Mouse (Mus musculus): Measurements from ENCODE around the gene Slc38a1. TPM values are rescaled to one million over a fixed set of nuclear protein-coding genes. Genes with fewer than 3 reads are reported as not detected.
A peak's percentile ranks its signal among the peaks of the same experiment; 100 is the strongest.

Gene Slc38a1
- total and polyA plus RNA-seq, 3 experiments = 0.03 TPM; not detected in 2

- Histone ChIP-seq H3K4me1 (ENCODE audit: control insufficient read depth in 1 of 2, insufficient read depth in 2 of 2, low read length in 2 of 2) (peaks cover 0 to 2% of the 10 kb centered on the region in 2 experiments; a peak in 1 of 4 replicates), H3K9ac (ENCODE audit: control insufficient read depth, low read depth, low read length, poor library complexity, severe bottlenecking) (no peak overlapping the region), H3K4me3 (ENCODE audit: control insufficient read depth in 1 of 2, insufficient read depth in 1 of 2, low read depth in 2 of 2, low read length in 2 of 2) (no peak overlapping the region), H3K27me3 (ENCODE audit: control insufficient read depth in 1 of 2, insufficient read depth in 2 of 2, low read length in 2 of 2) (peaks cover 3 to 15% of the 10 kb centered on the region in 2 experiments), H3K36me3 (ENCODE audit: control insufficient read depth in 1 of 2, insufficient read depth in 2 of 2, low read length in 2 of 2) (no peaks in the 10 kb centered on the region; a peak in 1 of 4 replicates), H3K79me2 (ENCODE audit: control insufficient read depth, insufficient read depth, low read length, poor library complexity) (no peaks in the 10 kb centered on the region), H3K9me3 (replicated peaks; ENCODE audit: insufficient read depth, low read length) (no peaks in the 10 kb centered on the region), H3K27ac (ENCODE audit: control insufficient read depth, low read depth, low read length) (no peak overlapping the region)
- DNase-seq (ENCODE audit: low read depth, low spot score) = no peak
- no peak for TF ChIP-seq E2F4 (IDR thresholded peaks at IDR 0.05; ENCODE audit: borderline replicate concordance, low read depth, low read length)
- no peak for TF ChIP-seq POLR2AphosphoS2 (IDR thresholded peaks at IDR 0.05; ENCODE audit: low read length)
- TF ChIP-seq MAFK (IDR thresholded peaks at IDR 0.05; ENCODE audit: borderline replicate concordance, low read depth, low read length) = no peak
- no peak for TF ChIP-seq CHD1 (IDR thresholded peaks at IDR 0.05; ENCODE audit: low read depth, low read length)
- no peak for TF ChIP-seq ZNF384 (IDR thresholded peaks at IDR 0.05; ENCODE audit: low read depth, low read length)
- no peak for TF ChIP-seq MYB (IDR thresholded peaks at IDR 0.05; ENCODE audit: low read depth, low read length)
- TF ChIP-seq BHLHE40 (IDR thresholded peaks at IDR 0.05; ENCODE audit: borderline replicate concordance, low read depth, low read length) = no peak
- TF ChIP-seq EP300 (IDR thresholded peaks at IDR 0.05; ENCODE audit: low read depth in 1 of 2, low read length in 2 of 2) = no peak
Measured at GRCm38 (mm10) chr15:96669721-96670120, 27.0 kb upstream of the Slc38a1 start.

GRCm38 (mm10) chr15:96666663-96667062, 23.9 kb upstream of the Slc38a1 start:
- H3K27ac ChIP-seq (ENCODE audit: control insufficient read depth, low read depth, low read length) = no peak overlapping the region
- H3K9me3 ChIP-seq (replicated peaks; ENCODE audit: insufficient read depth, low read length) = no peaks in the 10 kb centered on the region
- H3K4me1 ChIP-seq (ENCODE audit: control insufficient read depth in 1 of 2, insufficient read depth in 2 of 2, low read length in 2 of 2) = peaks cover 0 to 2% of the 10 kb centered on the region in 2 experiments; a peak in 1 of 4 replicates
- H3K79me2 ChIP-seq (ENCODE audit: control insufficient read depth, insufficient read depth, low read length, poor library complexity) = no peaks in the 10 kb centered on the region
- TF ChIP-seq ZMIZ1 (IDR thresholded peaks at IDR 0.05; ENCODE audit: low read depth, low read length) = no peak
- peak; percentile 73 for TF ChIP-seq RAD21 (IDR thresholded peaks at IDR 0.05; ENCODE audit: low read depth, low read length)
- peak; percentile 67; the same call in 1 of the 2 replicates for TF ChIP-seq MAZ (IDR thresholded peaks at IDR 0.05; ENCODE audit: low read depth, low read length)
- no peak for TF ChIP-seq TBP (IDR thresholded peaks at IDR 0.05; ENCODE audit: low read depth, low read length)
- no peak for TF ChIP-seq HCFC1 (IDR thresholded peaks at IDR 0.05; ENCODE audit: low read depth, low read length)
- TF ChIP-seq UBTF (IDR thresholded peaks at IDR 0.05; ENCODE audit: borderline replicate concordance, insufficient read depth, low read depth, low read length) = no peak
- TF ChIP-seq SIN3A (IDR thresholded peaks at IDR 0.05; ENCODE audit: low read length) = peak; percentile 51; the same call in 1 of the 2 replicates
- no peak for TF ChIP-seq BHLHE40 (IDR thresholded peaks at IDR 0.05; ENCODE audit: borderline replicate concordance, low read depth, low read length)
- TF ChIP-seq CTCF (IDR thresholded peaks at IDR 0.05 in 2 of 3, conservative IDR thresholded peaks at IDR 0.05 in 1 of 3; ENCODE audit: control insufficient read depth in 1 of 3, insufficient read depth in 1 of 3, low read depth in 2 of 3, low read length in 3 of 3, poor library complexity in 1 of 3, severe bottlenecking in 1 of 3) = peak; percentile 88 to 96 (median 95)
- peak; percentile 48; the same call in 1 of the 2 replicates for TF ChIP-seq GATA1 (IDR thresholded peaks at IDR 0.05; ENCODE audit: low read depth, low read length)
- peak; percentile 93 for TF ChIP-seq SMC3 (IDR thresholded peaks at IDR 0.05; ENCODE audit: low read depth, low read length)
- no peak for TF ChIP-seq TAL1 (IDR thresholded peaks at IDR 0.05; ENCODE audit: low read length)
- TF ChIP-seq ZC3H11A (IDR thresholded peaks at IDR 0.05; ENCODE audit: low read depth, low read length) = peak; percentile 73
- H3K36me3 ChIP-seq (ENCODE audit: control insufficient read depth in 1 of 2, insufficient read depth in 2 of 2, low read length in 2 of 2) = no peaks in the 10 kb centered on the region; a peak in 1 of 4 replicates
- peak; percentile 89 for DNase-seq (ENCODE audit: low read depth, low spot score)
- peak overlapping the region; percentile 32; the same call in 1 of the 2 replicates for H3K9ac ChIP-seq (ENCODE audit: control insufficient read depth, low read depth, low read length, poor library complexity, severe bottlenecking)
- peaks cover 18 to 21% of the 10 kb centered on the region in 2 experiments for H3K27me3 ChIP-seq (ENCODE audit: control insufficient read depth in 1 of 2, insufficient read depth in 2 of 2, low read length in 2 of 2)
- peak overlapping the region; percentile 52 to 66 for H3K4me3 ChIP-seq (ENCODE audit: control insufficient read depth in 1 of 2, insufficient read depth in 1 of 2, low read depth in 2 of 2, low read length in 2 of 2)

All from MEL (cell line).